Mouse (Mus musculus): ENCODE measurements around the gene Thg1l. TPM values are rescaled to one million over a fixed set of nuclear protein-coding genes. Genes with fewer than 3 reads are reported as not detected.
A peak's percentile ranks its signal among the peaks of the same experiment; 100 is the strongest.

Gene Thg1l
- polyA plus RNA-seq, 1 experiment = not detected

- TF ChIP-seq CTCF (IDR thresholded peaks at IDR 0.05; ENCODE audit: insufficient read depth, low read depth, low read length) = no peak
- no peak for TF ChIP-seq POLR2A (IDR thresholded peaks at IDR 0.05; ENCODE audit: insufficient read depth, low read depth, low read length)
- Histone ChIP-seq H3K4me3 (ENCODE audit: insufficient read depth, low read depth, low read length) (no peak overlapping the region), H3K4me1 (ENCODE audit: control insufficient read depth, insufficient read depth, low read length) (no peaks in the 10 kb centered on the region), H3K27ac (ENCODE audit: insufficient read depth, low read depth, low read length) (no peak overlapping the region)
- 92% methylated on average over 4 of the region's 4 CpGs for WGBS
Observed at GRCm38 (mm10) chr11:45966896-45967295, 11.6 kb upstream of the Thg1l start.

- Histone ChIP-seq H3K4me3 (ENCODE audit: insufficient read depth, low read depth, low read length) (no peak overlapping the region), H3K4me1 (ENCODE audit: control insufficient read depth, insufficient read depth, low read length) (no peaks in the 10 kb centered on the region), H3K27ac (ENCODE audit: insufficient read depth, low read depth, low read length) (no peak overlapping the region)
- no peak for TF ChIP-seq POLR2A (IDR thresholded peaks at IDR 0.05; ENCODE audit: insufficient read depth, low read depth, low read length)
- TF ChIP-seq CTCF (IDR thresholded peaks at IDR 0.05; ENCODE audit: insufficient read depth, low read depth, low read length) = no peak
- 87% methylated on average over 5 of the region's 5 CpGs for WGBS
Observed at GRCm38 (mm10) chr11:45960003-45960402, 4.7 kb upstream of the Thg1l start.

- WGBS = 78% methylated on average over 3 of the region's 3 CpGs
Observed at GRCm38 (mm10) chr11:45959598-45959997, 4.3 kb upstream of the Thg1l start.

GRCm38 (mm10) chr11:45947491-45947890, 7.8 kb downstream of the Thg1l start:
- Histone ChIP-seq H3K27ac (ENCODE audit: insufficient read depth, low read depth, low read length) (no peak overlapping the region), H3K4me1 (ENCODE audit: control insufficient read depth, insufficient read depth, low read length) (peaks cover 12% of the 10 kb centered on the region; the same call in 1 of the 2 replicates), H3K4me3 (ENCODE audit: insufficient read depth, low read depth, low read length) (no peak overlapping the region)
- TF ChIP-seq POLR2A (IDR thresholded peaks at IDR 0.05; ENCODE audit: insufficient read depth, low read depth, low read length) (no peak), CTCF (IDR thresholded peaks at IDR 0.05; ENCODE audit: insufficient read depth, low read depth, low read length) (no peak)
- 80% methylated on average over 2 of the region's 2 CpGs for WGBS

More at GRCm38 (mm10) chr11:45959598-45959997, 4.3 kb upstream of the Thg1l start:
- H3K4me1 ChIP-seq (ENCODE audit: control insufficient read depth, insufficient read depth, low read length) = no peaks in the 10 kb centered on the region
- no peak overlapping the region for H3K4me3 ChIP-seq (ENCODE audit: insufficient read depth, low read depth, low read length)
- TF ChIP-seq POLR2A (IDR thresholded peaks at IDR 0.05; ENCODE audit: insufficient read depth, low read depth, low read length) (no peak), CTCF (IDR thresholded peaks at IDR 0.05; ENCODE audit: insufficient read depth, low read depth, low read length) (no peak)
- no peak overlapping the region for H3K27ac ChIP-seq (ENCODE audit: insufficient read depth, low read depth, low read length)

- WGBS = 76% methylated on average over 4 of the region's 4 CpGs
- TF ChIP-seq CTCF (IDR thresholded peaks at IDR 0.05; ENCODE audit: insufficient read depth, low read depth, low read length) = no peak
- no peak for TF ChIP-seq POLR2A (IDR thresholded peaks at IDR 0.05; ENCODE audit: insufficient read depth, low read depth, low read length)
- Histone ChIP-seq H3K4me1 (ENCODE audit: control insufficient read depth, insufficient read depth, low read length) (peaks cover 12% of the 10 kb centered on the region; the same call in 1 of the 2 replicates), H3K27ac (ENCODE audit: insufficient read depth, low read depth, low read length) (no peak overlapping the region), H3K4me3 (ENCODE audit: insufficient read depth, low read depth, low read length) (no peak overlapping the region)
Observed at GRCm38 (mm10) chr11:45946796-45947195, 8.5 kb downstream of the Thg1l start.

- Histone ChIP-seq H3K27ac (ENCODE audit: insufficient read depth, low read depth, low read length) (no peak within 1 kb of the TSS), H3K4me1 (ENCODE audit: control insufficient read depth, insufficient read depth, low read length) (peaks cover 12% of the 10 kb centered on the region; the same call in 1 of the 2 replicates), H3K4me3 (ENCODE audit: insufficient read depth, low read depth, low read length) (peak within 1 kb of the TSS; percentile 78)
- no peak for TF ChIP-seq POLR2A (IDR thresholded peaks at IDR 0.05; ENCODE audit: insufficient read depth, low read depth, low read length)
- TF ChIP-seq CTCF (IDR thresholded peaks at IDR 0.05; ENCODE audit: insufficient read depth, low read depth, low read length) = peak; percentile 100
- under 1% methylated on average over 55 of the region's 55 CpGs for WGBS
Observed at GRCm38 (mm10) chr11:45944643-45945156, 10.6 kb downstream of the Thg1l start, which contains the start of gene Lsm11. TSS of gene Lsm11 (minus strand) at chr11:45944935.

- WGBS = under 1% methylated on average over 49 of the region's 49 CpGs
- H3K4me1 ChIP-seq (ENCODE audit: control insufficient read depth, insufficient read depth, low read length) = peaks cover 12% of the 10 kb centered on the region; the same call in 1 of the 2 replicates
- no peak overlapping the region for H3K27ac ChIP-seq (ENCODE audit: insufficient read depth, low read depth, low read length)
- H3K4me3 ChIP-seq (ENCODE audit: insufficient read depth, low read depth, low read length) = peak overlapping the region; percentile 78
- TF ChIP-seq POLR2A (IDR thresholded peaks at IDR 0.05; ENCODE audit: insufficient read depth, low read depth, low read length) (no peak), CTCF (IDR thresholded peaks at IDR 0.05; ENCODE audit: insufficient read depth, low read depth, low read length) (no peak)
Observed at GRCm38 (mm10) chr11:45943891-45944642, 11.2 kb downstream of the Thg1l start.

GRCm38 (mm10) chr11:45943108-45943705, 12.1 kb downstream of the Thg1l start:
- TF ChIP-seq POLR2A (IDR thresholded peaks at IDR 0.05; ENCODE audit: insufficient read depth, low read depth, low read length) = no peak
- TF ChIP-seq CTCF (IDR thresholded peaks at IDR 0.05; ENCODE audit: insufficient read depth, low read depth, low read length) = no peak
- H3K4me1 ChIP-seq (ENCODE audit: control insufficient read depth, insufficient read depth, low read length) = peaks cover 12% of the 10 kb centered on the region; the same call in 1 of the 2 replicates
- WGBS = 17% methylated on average over 7 of the region's 7 CpGs
- no peak overlapping the region for H3K4me3 ChIP-seq (ENCODE audit: insufficient read depth, low read depth, low read length)
- no peak overlapping the region for H3K27ac ChIP-seq (ENCODE audit: insufficient read depth, low read depth, low read length)

- 91% methylated on average over 7 of the region's 7 CpGs for WGBS
- no peak for TF ChIP-seq POLR2A (IDR thresholded peaks at IDR 0.05; ENCODE audit: insufficient read depth, low read depth, low read length)
- TF ChIP-seq CTCF (IDR thresholded peaks at IDR 0.05; ENCODE audit: insufficient read depth, low read depth, low read length) = no peak
- H3K4me3 ChIP-seq (ENCODE audit: insufficient read depth, low read depth, low read length) = no peak overlapping the region
- H3K27ac ChIP-seq (ENCODE audit: insufficient read depth, low read depth, low read length) = no peak overlapping the region
- peaks cover 12% of the 10 kb centered on the region; the same call in 1 of the 2 replicates for H3K4me1 ChIP-seq (ENCODE audit: control insufficient read depth, insufficient read depth, low read length)
Observed at GRCm38 (mm10) chr11:45942281-45942680, 13.0 kb downstream of the Thg1l start.

Measured in olfactory bulb, adult 2 months (tissue).